In genomic region chr4:7581931-7582330, GRCm38 (mm10) we compare ENCODE assay signal across 20 mouse cellular contexts.
DNase-seq lines count a peak whose midpoint lies in the region; ATAC-seq lines count a peak whose summit lies in the region.
"Had no signal": no experiment of that assay in that cellular context is flagged by ENCODE, and none has a peak within 500 bp of the region (broad histone marks: within the 10 kb centered on the region; RNA-seq: fewer than 3 reads in every experiment).

No protein-coding gene starts in this region.

- H3K36me3 ChIP-seq in hindbrain, embryonic 10.5 days = no peaks in the 10 kb centered on the region
- H3K36me3 ChIP-seq in hindbrain, embryonic 12.5 days = no peaks in the 10 kb centered on the region
- H3K36me3 ChIP-seq in midbrain, embryonic 14.5 days (ENCODE audit: control insufficient read depth, insufficient read depth, low read length) = no peaks in the 10 kb centered on the region
- H3K36me3 ChIP-seq: embryonic facial prominence, embryonic 13.5 days; limb, embryonic 15.5 days; neural tube, embryonic 12.5 days; stomach, embryonic 15.5 days had no signal

- H3K9ac ChIP-seq in hindbrain, embryonic 12.5 days = no peak overlapping the region
- no peak overlapping the region for H3K9ac ChIP-seq in midbrain, embryonic 14.5 days (replicated peaks; ENCODE audit: low read length)
- H3K9ac ChIP-seq: embryonic facial prominence, embryonic 13.5 days; limb, embryonic 15.5 days; neural tube, embryonic 12.5 days; stomach, embryonic 15.5 days had no signal

- no peak overlapping the region for H3K4me2 ChIP-seq in hindbrain, embryonic 12.5 days (replicated peaks)
- peak overlapping the region; percentile 34; the same call in 1 of the 2 replicates for H3K4me2 ChIP-seq in midbrain, embryonic 14.5 days (ENCODE audit: low read length)
- H3K4me2 ChIP-seq: embryonic facial prominence, embryonic 13.5 days; limb, embryonic 15.5 days; neural tube, embryonic 12.5 days; stomach, embryonic 15.5 days had no signal

- peaks cover 14% of the 10 kb centered on the region for H3K4me1 ChIP-seq in hindbrain, embryonic 10.5 days (replicated peaks)
- peaks cover 12% of the 10 kb centered on the region; the same call in 1 of the 2 replicates for H3K4me1 ChIP-seq in hindbrain, embryonic 12.5 days
- H3K4me1 ChIP-seq in midbrain, embryonic 14.5 days (ENCODE audit: control insufficient read depth, insufficient read depth, low read length) = peaks cover 15% of the 10 kb centered on the region
- H3K4me1 ChIP-seq: embryonic facial prominence, embryonic 13.5 days; limb, embryonic 15.5 days; neural tube, embryonic 12.5 days; stomach, embryonic 15.5 days had no signal

- H3K9me3 ChIP-seq in hindbrain, embryonic 10.5 days = no peaks in the 10 kb centered on the region
- H3K9me3 ChIP-seq in hindbrain, embryonic 12.5 days (replicated peaks) = no peaks in the 10 kb centered on the region
- H3K9me3 ChIP-seq in midbrain, embryonic 14.5 days (ENCODE audit: control insufficient read depth, low read length) = no peaks in the 10 kb centered on the region
- H3K9me3 ChIP-seq: embryonic facial prominence, embryonic 13.5 days; limb, embryonic 15.5 days; neural tube, embryonic 12.5 days; stomach, embryonic 15.5 days had no signal

- peak overlapping the region; percentile 50; the same call in 1 of the 2 replicates for H3K27ac ChIP-seq in hindbrain, embryonic 10.5 days
- no peak overlapping the region for H3K27ac ChIP-seq in hindbrain, embryonic 12.5 days
- peak overlapping the region; percentile 74 for H3K27ac ChIP-seq in midbrain, embryonic 14.5 days (replicated peaks; ENCODE audit: low read depth, low read length)
- H3K27ac ChIP-seq: embryonic facial prominence, embryonic 13.5 days; kidney, postnatal 0 days; limb, embryonic 15.5 days; neural tube, embryonic 12.5 days; stomach, embryonic 15.5 days had no signal

- no peak for DNase-seq in hindbrain, embryonic 10.5 days (ENCODE audit: low spot score)
- peak; percentile 37 for DNase-seq in retina, postnatal 1 day
- DNase-seq in retina, embryonic 14.5 days (ENCODE audit: low spot score) = no peak
- peak; percentile 41 for DNase-seq in midbrain, embryonic 14.5 days
- no peak for DNase-seq in thymus, postnatal 14 days
- DNase-seq in right cerebral cortex, postnatal 36 days (ENCODE audit: low spot score in 2 of 2) = no peak
- DNase-seq: adrenal gland, adult 2 months; cerebellum, adult 9-11 months; gastrocnemius, postnatal 25 days; kidney, adult 18-20 months; layer of hippocampus, postnatal 36 days; right cerebral cortex, postnatal 25 days; thymus, adult 18-20 months had no signal

- H3K27me3 ChIP-seq in hindbrain, embryonic 10.5 days (ENCODE audit: insufficient read depth, poor library complexity, severe bottlenecking) = no peaks in the 10 kb centered on the region
- H3K27me3 ChIP-seq in hindbrain, embryonic 12.5 days = no peaks in the 10 kb centered on the region
- no peaks in the 10 kb centered on the region for H3K27me3 ChIP-seq in midbrain, embryonic 14.5 days (ENCODE audit: control insufficient read depth, insufficient read depth, low read length)
- H3K27me3 ChIP-seq: embryonic facial prominence, embryonic 13.5 days; limb, embryonic 15.5 days; neural tube, embryonic 12.5 days; stomach, embryonic 15.5 days had no signal

- no peak overlapping the region for H3K4me3 ChIP-seq in hindbrain, embryonic 10.5 days
- no peak overlapping the region for H3K4me3 ChIP-seq in hindbrain, embryonic 12.5 days
- H3K4me3 ChIP-seq in midbrain, embryonic 14.5 days (replicated peaks; ENCODE audit: low read depth, low read length) = no peak overlapping the region
- H3K4me3 ChIP-seq: embryonic facial prominence, embryonic 13.5 days; limb, embryonic 15.5 days; neural tube, embryonic 12.5 days; stomach, embryonic 15.5 days had no signal

- 59% methylated on average over 4 of the region's 4 CpGs for WGBS in hindbrain, embryonic 10.5 days
- 55% methylated on average over 4 of the region's 4 CpGs for WGBS in hindbrain, embryonic 12.5 days
- WGBS in midbrain, embryonic 14.5 days = 21% methylated on average over 4 of the region's 4 CpGs

- no peak for ATAC-seq in hindbrain, embryonic 12.5 days (ENCODE audit: low FRiP score)
- no peak for ATAC-seq in midbrain, embryonic 14.5 days (ENCODE audit: low FRiP score, low TSS enrichment)
- ATAC-seq: lung, postnatal 0 days had no signal

Comparison
In these comparisons a context has a peak if more than half of its experiments do, and no peak if none do; other contexts are left out.
1. DNase-seq: peak in retina, postnatal 1 day (single experiment) and midbrain, embryonic 14.5 days (single experiment); none in hindbrain, embryonic 10.5 days (single experiment), retina, embryonic 14.5 days (single experiment), thymus, postnatal 14 days (single experiment) and right cerebral cortex, postnatal 36 days (0 of 2).